Mouse (Mus musculus): ENCODE data around the gene Hoxc13. TPM values are rescaled to one million over a fixed set of nuclear protein-coding genes. Genes with fewer than 3 reads are reported as not detected.

Hoxc13 gene
- polyA plus RNA-seq, 1 experiment from 2014 or later: not detected

DNA sequence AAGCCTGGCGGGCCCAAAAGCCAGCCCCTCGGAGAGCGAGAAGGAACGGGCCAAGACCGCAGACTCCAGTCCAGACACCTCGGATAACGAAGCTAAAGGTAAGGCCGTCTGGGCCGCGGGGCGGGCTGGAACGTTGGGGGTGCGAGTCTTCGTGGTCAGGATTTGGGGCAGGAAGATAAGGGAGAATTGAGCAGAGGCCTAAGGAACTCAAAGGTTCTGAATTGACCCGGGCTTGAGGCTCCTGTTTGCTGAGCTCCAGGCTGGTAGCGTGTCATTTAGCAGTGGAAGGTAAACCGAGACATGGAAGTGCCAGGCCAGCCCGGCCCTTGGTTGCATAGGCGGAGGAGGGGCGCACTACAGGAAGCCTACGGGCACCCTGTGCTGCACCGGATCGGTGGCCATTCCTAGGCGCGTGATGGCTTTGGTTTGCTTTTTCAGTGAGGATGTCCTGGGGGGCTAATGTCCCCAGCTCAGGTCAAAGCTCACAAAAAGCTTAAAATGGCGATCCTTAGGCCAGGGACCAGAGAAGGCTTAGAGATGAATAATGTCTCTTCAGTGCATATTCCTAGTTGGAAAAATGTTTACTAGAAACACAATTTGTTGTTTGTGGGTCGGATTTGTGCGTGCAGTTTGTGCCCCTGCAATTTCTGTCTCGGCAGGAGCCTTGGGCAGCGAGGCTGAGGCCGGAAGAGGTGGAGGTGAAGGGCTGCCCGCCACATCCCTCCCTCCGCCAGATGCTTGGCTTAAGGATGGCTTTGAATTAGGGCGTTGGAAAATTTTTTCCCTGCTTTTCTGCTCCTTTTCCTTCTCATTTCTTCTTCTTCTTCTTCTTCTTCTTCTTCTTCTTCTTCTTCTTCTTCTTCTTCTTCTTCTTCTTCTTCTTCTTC is 46.9 kb downstream of the Hoxc13 start:
- 3% methylated on average over 34 of the region's 34 CpGs for WGBS
- Histone ChIP-seq H3K27me3 (peaks cover 69% of the 10 kb centered on the region), H3K9me3 (replicated peaks) (no peaks in the 10 kb centered on the region), H3K36me3 (no peaks in the 10 kb centered on the region), H3K27ac (peak overlapping the region; percentile 92), H3K4me1 (peaks cover 64% of the 10 kb centered on the region), H3K9ac (peak overlapping the region; percentile 78), H3K4me2 (peak overlapping the region; percentile 77), H3K4me3 (replicated peaks) (peak overlapping the region; percentile 65)
- no peak for ATAC-seq (replicated peaks; ENCODE audit: low FRiP score)

DNA sequence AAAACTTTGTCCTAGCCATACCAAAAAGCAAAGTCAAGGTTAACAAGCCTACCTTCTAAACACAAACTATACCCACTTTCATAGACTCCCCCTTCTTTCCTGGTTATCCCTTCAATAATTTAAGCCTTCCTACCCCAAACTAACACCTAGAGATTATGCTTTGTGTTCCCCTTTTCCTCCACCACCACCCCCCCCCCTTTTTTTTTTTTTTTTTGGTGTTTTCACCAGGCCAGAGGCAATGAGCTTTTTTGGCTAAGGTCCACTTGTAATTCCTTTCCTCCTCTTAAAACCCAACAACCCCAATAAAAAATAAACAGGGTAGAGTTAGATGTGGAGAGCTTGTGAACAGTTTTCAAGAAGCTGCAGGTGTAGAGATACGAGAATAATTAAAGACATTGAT is 48.4 kb downstream of the Hoxc13 start:
- WGBS: 35% methylated on average over 1 of the region's 1 CpGs
- Histone ChIP-seq H3K27ac (peak overlapping the region; percentile 61), H3K4me2 (peak overlapping the region; percentile 77), H3K9me3 (replicated peaks) (no peaks in the 10 kb centered on the region), H3K36me3 (no peaks in the 10 kb centered on the region), H3K9ac (peak overlapping the region; percentile 54), H3K27me3 (peaks cover 77% of the 10 kb centered on the region), H3K4me1 (peaks cover 67% of the 10 kb centered on the region), H3K4me3 (replicated peaks) (peak overlapping the region; percentile 65)
- ATAC-seq (replicated peaks; ENCODE audit: low FRiP score): no peak

DNA sequence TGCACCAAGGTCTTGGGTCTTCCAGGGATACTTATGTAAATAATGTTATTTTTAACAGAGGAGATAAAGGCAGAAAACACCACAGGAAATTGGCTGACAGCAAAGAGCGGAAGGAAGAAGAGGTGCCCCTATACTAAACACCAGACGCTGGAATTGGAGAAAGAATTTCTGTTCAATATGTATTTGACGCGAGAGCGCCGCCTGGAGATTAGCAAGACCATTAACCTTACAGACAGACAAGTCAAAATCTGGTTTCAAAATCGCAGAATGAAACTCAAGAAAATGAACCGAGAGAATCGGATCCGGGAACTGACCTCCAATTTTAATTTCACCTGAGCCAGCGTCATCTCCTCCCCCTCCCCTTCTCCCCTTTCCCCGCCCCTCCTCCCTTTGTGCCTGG is 49.8 kb downstream of the Hoxc13 start:
- Histone ChIP-seq H3K36me3 (no peaks in the 10 kb centered on the region), H3K27me3 (peaks cover 78% of the 10 kb centered on the region), H3K9me3 (replicated peaks) (no peaks in the 10 kb centered on the region), H3K4me3 (replicated peaks) (peak overlapping the region; percentile 65), H3K4me1 (peaks cover 66% of the 10 kb centered on the region), H3K4me2 (peak overlapping the region; percentile 77), H3K27ac (peak overlapping the region; percentile 86), H3K9ac (peak overlapping the region; percentile 50)
- ATAC-seq (replicated peaks; ENCODE audit: low FRiP score): no peak
- WGBS: under 1% methylated on average over 12 of the region's 12 CpGs

DNA sequence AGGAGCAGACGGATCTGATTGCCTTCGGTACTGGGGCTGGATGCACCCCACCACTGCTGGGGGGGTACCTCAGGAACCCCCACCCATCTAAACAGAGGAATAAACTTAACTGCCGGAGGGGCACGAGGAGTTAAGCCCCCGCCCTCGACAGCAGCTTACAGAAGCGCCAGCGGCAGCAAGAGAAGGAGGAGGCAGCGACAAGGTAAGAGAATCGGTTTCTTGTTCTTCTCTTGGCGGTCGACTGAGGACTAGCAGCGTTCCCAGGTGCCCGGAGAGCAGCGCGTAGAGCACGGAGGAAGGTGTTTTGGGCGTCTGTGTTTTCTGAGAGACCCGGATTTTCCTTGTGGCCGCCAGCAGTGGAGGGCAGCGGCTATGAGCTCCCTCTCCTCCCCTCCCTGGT is 51.4 kb downstream of the Hoxc13 start:
- Histone ChIP-seq H3K4me3 (replicated peaks) (peak overlapping the region; percentile 65), H3K4me2 (peak overlapping the region; percentile 77), H3K27ac (peak overlapping the region; percentile 86), H3K9me3 (replicated peaks) (no peaks in the 10 kb centered on the region), H3K4me1 (peaks cover 68% of the 10 kb centered on the region), H3K36me3 (no peaks in the 10 kb centered on the region), H3K9ac (peak overlapping the region; percentile 50), H3K27me3 (peaks cover 74% of the 10 kb centered on the region)
- no peak for ATAC-seq (replicated peaks; ENCODE audit: low FRiP score)
- WGBS: 2% methylated on average over 21 of the region's 21 CpGs

DNA sequence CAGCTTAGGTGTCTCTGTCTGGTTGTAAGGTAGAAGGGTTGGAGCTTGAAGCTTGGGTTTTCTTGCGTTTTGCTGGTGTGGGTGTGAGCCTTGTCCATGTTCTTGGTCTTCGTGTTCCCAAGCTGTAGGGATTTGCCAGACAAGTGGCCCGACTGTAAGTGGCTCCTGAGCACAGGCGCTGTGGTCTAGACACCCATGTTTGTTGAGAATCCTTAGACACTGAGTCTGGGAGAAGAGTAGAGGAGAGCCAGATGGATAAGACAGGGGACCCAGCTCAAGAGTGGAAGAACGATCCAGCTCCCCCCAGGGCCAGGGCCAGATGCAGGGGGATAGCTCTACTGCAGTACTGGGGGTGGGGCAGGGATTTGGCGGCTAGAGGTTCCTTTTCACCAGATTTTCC is 51.9 kb downstream of the Hoxc13 start:
- H3K4me2 ChIP-seq: peak overlapping the region; percentile 77
- no peak for ATAC-seq (replicated peaks; ENCODE audit: low FRiP score)
- H3K36me3 ChIP-seq: no peaks in the 10 kb centered on the region
- H3K9me3 ChIP-seq (replicated peaks): no peaks in the 10 kb centered on the region
- WGBS: 3% methylated on average over 6 of the region's 6 CpGs
- H3K9ac ChIP-seq: peak overlapping the region; percentile 50
- H3K4me1 ChIP-seq: peaks cover 72% of the 10 kb centered on the region
- H3K4me3 ChIP-seq (replicated peaks): peak overlapping the region; percentile 65
- H3K27ac ChIP-seq: peak overlapping the region; percentile 86
- H3K27me3 ChIP-seq: peaks cover 73% of the 10 kb centered on the region

DNA sequence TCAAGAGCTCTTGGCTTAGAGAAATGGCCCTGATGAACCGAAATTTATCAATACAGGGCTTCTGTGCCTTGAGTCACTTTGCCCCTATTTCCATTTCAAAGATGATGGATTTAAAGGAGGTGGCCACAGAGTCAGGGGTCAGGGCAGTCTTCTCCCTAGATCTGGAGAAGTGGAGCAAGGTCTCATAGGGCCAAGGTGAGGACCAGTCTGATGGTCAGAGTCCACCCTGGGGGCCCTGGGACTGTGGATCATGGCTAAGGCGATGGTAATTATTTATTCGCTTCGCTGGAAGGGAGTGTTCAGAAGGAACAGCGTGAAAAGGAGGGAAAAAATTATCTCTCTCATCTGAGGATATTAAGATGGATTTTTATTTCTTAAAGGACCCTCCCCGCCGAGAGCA is 54.1 kb downstream of the Hoxc13 start:
- Histone ChIP-seq H3K9ac (peak overlapping the region; percentile 75), H3K36me3 (no peaks in the 10 kb centered on the region), H3K4me3 (replicated peaks) (peak overlapping the region; percentile 65), H3K27me3 (peaks cover 81% of the 10 kb centered on the region), H3K4me2 (peak overlapping the region; percentile 77), H3K9me3 (replicated peaks) (no peaks in the 10 kb centered on the region), H3K4me1 (peaks cover 84% of the 10 kb centered on the region), H3K27ac (peak overlapping the region; percentile 96)
- ATAC-seq (replicated peaks; ENCODE audit: low FRiP score): no peak
- WGBS: 11% methylated on average over 7 of the region's 7 CpGs

DNA sequence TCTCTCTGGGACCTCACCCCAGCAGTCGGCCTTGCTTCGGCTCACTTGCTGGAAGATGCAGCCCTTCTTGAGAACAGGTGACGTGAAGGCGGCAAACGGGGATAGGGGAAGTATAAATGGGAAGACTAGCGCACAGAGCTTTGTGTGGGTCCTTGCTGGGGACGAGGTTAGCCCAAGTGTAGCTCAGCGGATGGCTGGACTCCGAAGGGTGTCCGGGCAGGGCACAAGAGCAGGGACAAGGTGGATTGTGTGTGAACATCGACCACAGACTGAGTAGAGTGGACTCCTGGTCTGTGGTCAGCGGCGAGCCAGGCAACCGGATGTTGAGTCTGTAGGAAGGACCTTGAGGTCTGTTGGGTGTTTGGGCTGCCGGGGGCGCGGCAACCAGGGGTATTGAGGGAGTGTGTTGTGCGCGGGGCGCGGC is 54.8 kb downstream of the Hoxc13 start:
- H3K27ac ChIP-seq: peak overlapping the region; percentile 96
- peak overlapping the region; percentile 75 for H3K9ac ChIP-seq
- H3K36me3 ChIP-seq: no peaks in the 10 kb centered on the region

DNA sequence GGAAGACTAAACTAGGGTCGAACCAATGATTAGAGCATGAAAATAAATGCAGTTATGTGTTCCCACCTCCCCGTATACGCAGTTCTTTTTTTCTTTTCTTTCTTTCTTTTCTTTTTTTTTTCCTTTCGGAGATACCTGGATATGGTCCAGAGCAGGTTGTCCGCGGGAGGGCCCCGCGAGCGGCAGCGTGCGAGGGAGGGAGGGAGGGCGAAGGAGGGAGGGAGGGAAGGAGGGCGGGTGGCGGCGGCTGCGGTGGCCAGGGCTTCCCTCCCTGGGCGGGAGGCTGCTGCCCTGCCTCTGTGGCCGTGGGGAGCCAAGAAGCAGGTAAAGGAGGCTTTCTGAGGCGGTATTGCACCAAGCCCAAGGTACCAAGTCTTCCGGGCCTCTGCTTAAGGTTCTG is 55.3 kb downstream of the Hoxc13 start, which contains the start of gene Hoxc9:
Gene Hoxc9 (plus strand): TSS at position 269 of the 400 bp plus-strand sequence.
- no peak for ATAC-seq (replicated peaks; ENCODE audit: low FRiP score)
- peak within 1 kb of the TSS; percentile 96 for H3K27ac ChIP-seq

More for the DNA sequence above, 54.8 kb downstream of the Hoxc13 start:
- peak overlapping the region; percentile 77 for H3K4me2 ChIP-seq
- no peaks in the 10 kb centered on the region for H3K9me3 ChIP-seq (replicated peaks)
- peak overlapping the region; percentile 65 for H3K4me3 ChIP-seq (replicated peaks)
- WGBS: under 1% methylated on average over 21 of the region's 21 CpGs
- H3K4me1 ChIP-seq: peaks cover 83% of the 10 kb centered on the region
- peaks cover 85% of the 10 kb centered on the region for H3K27me3 ChIP-seq
- no peak for ATAC-seq (replicated peaks; ENCODE audit: low FRiP score)

DNA sequence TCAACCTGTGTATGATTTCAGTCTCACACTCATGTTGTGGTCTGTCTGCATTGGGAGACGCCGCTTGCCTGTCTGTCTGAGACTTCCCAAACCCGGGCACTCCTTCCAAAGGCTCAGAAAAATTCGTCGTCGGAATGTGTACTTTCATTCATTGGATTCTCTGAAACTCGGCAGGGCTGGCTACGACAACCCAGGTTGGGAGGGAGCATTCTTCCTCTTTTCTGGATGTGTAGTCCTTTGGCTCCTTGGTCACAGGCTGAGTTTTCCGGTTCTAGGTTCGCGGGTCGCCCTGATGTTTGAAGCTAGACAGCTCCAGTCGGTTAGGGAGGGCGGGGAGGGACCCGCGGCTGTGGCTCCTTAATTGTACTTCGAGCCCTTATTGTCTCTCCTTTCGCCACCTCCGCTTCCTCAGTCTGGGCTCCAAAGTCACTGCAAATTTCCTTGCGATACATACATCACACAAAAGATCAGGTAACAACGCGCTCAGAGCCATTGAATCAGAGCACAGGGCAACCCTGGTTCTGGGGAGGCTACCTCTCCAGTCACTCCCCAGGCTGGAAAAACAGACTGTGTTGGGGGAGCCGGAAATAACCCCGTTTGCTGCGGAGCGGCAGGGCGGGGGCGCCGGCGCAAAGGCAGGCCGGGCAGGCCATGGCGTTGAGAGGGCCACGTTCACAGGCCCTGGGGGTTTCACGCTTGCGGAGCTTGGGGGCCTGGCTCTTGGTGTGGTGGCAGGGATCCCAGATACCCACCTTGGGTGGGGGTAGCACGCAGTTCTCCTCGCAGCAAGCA is 55.9 kb downstream of the Hoxc13 start:
- Histone ChIP-seq H3K4me1 (peaks cover 75% of the 10 kb centered on the region), H3K4me2 (peak overlapping the region; percentile 77), H3K36me3 (no peaks in the 10 kb centered on the region), H3K27me3 (peaks cover 75% of the 10 kb centered on the region), H3K9me3 (replicated peaks) (no peaks in the 10 kb centered on the region), H3K4me3 (replicated peaks) (peak overlapping the region; percentile 65), H3K27ac (peak overlapping the region; percentile 96), H3K9ac (peak overlapping the region; percentile 75)
- ATAC-seq (replicated peaks; ENCODE audit: low FRiP score): 0 out of 2 replicates have a peak, but pooled peaks have one; percentile 3
- WGBS: under 1% methylated on average over 37 of the region's 37 CpGs

More for the DNA sequence above, 55.3 kb downstream of the Hoxc13 start, which contains the start of gene Hoxc9:
- WGBS: under 1% methylated on average over 16 of the region's 20 CpGs
- peaks cover 80% of the 10 kb centered on the region for H3K27me3 ChIP-seq
- peaks cover 82% of the 10 kb centered on the region for H3K4me1 ChIP-seq
- no peaks in the 10 kb centered on the region for H3K36me3 ChIP-seq
- no peaks in the 10 kb centered on the region for H3K9me3 ChIP-seq (replicated peaks)
- peak within 1 kb of the TSS; percentile 75 for H3K9ac ChIP-seq
- H3K4me3 ChIP-seq (replicated peaks): peak within 1 kb of the TSS; percentile 65
- H3K4me2 ChIP-seq: peak within 1 kb of the TSS; percentile 77

DNA sequence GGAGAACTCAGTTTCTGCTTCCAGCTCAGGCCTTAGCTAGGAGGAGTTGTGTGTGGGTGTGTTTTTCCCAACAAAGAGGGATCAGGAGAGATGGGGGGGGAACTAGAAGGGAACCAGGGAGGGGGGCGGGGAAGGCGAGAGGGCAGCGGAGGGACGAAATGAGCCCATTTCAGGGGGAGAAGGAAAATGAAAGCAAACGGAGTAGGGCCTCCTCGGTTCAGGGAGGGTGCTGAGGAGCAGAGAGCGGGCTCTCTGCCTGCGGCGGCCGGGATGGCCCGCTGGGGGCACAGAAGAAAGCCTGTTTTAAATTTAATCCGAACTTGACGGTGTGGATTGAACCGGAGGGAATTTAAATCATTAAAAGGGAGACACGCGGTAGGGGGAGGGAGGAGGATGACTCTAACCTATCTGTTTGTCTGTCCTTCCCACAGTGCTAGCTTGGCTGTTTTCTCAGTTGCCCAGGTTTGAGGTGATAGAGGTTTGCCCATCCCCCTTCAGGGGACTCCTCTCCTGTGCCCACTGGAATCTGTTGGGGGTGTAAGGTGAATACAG is 56.6 kb downstream of the Hoxc13 start:
- Histone ChIP-seq H3K4me3 (replicated peaks) (peak overlapping the region; percentile 65), H3K9ac (peak overlapping the region; percentile 75), H3K4me2 (peak overlapping the region; percentile 77), H3K36me3 (no peaks in the 10 kb centered on the region), H3K4me1 (peaks cover 68% of the 10 kb centered on the region), H3K27me3 (peaks cover 74% of the 10 kb centered on the region), H3K27ac (peak overlapping the region; percentile 96), H3K9me3 (replicated peaks) (no peaks in the 10 kb centered on the region)
- WGBS: 2% methylated on average over 15 of the region's 16 CpGs
- ATAC-seq (replicated peaks; ENCODE audit: low FRiP score): 0 out of 2 replicates have a peak, but pooled peaks have one; percentile 1

Data from kidney, embryonic 15.5 days (tissue).